Mouse (Mus musculus) stomach, embryonic 16.5 days (tissue): ENCODE data around the gene Dennd2c. TPM values are rescaled to one million over a fixed set of nuclear protein-coding genes. Genes with fewer than 3 reads are reported as not detected.
"Not testable (repeated sequence)": the region's sequence is repeated elsewhere in the genome, so short reads cannot be mapped to it uniquely, and the experiment has no call there.

ENCODE experiments used
- ATAC-seq: fragments of 200-750 bp; cut with Nextera tagmentation; 2 replicates; pipeline ENCODE4 v1.8.0; 2017; ENCODE audit warnings: moderate number of reproducible peaks, moderate TSS enrichment; ENCODE audit not compliant: insufficient read depth, low FRiP score
- H3K27ac ChIP-seq: fragments of 300-500 bp; sonication (generic); 2 replicates; pipeline ENCODE4 v1.5.1; 2014; ENCODE audit warnings: low read length
- H3K27me3 ChIP-seq: fragments of 300-500 bp; sonication (generic); 2 replicates; pipeline ENCODE4 v1.6.1; 2014; ENCODE audit warnings: low read length, control low read depth, mixed read lengths; ENCODE audit not compliant: control insufficient read depth, insufficient read depth
- H3K36me3 ChIP-seq: fragments of 300-500 bp; sonication (generic); 2 replicates; pipeline ENCODE4 v1.6.1; 2014; ENCODE audit warnings: low read length; ENCODE audit not compliant: control insufficient read depth, insufficient read depth
- H3K4me1 ChIP-seq: fragments of 300-500 bp; sonication (generic); 2 replicates; pipeline ENCODE4 v1.6.1; 2014; ENCODE audit warnings: low read length, control low read depth, mixed read lengths; ENCODE audit not compliant: control insufficient read depth, insufficient read depth
- H3K4me2 ChIP-seq: fragments of 300-500 bp; sonication (generic); 2 replicates; pipeline ENCODE4 v1.6.1; 2014; ENCODE audit warnings: low read depth, low read length, mixed read lengths
- H3K4me3 ChIP-seq: fragments of 300-500 bp; sonication (generic); replicated peaks from 2 replicates; pipeline ENCODE4 v1.5.1; 2014; ENCODE audit warnings: mild to moderate bottlenecking, low read length
- H3K9ac ChIP-seq: fragments of 300-500 bp; sonication (generic); 2 replicates; pipeline ENCODE4 v1.6.1; 2014; ENCODE audit warnings: low read length
- H3K9me3 ChIP-seq: fragments of 300-500 bp; sonication (generic); replicated peaks from 2 replicates; pipeline ENCODE4 v1.6.1; 2016; ENCODE audit warnings: low read length, control low read depth; ENCODE audit not compliant: control insufficient read depth
- WGBS: fragments of 180-500 bp; shearing (Covaris S2); extraction: QIAGEN DNeasy Blood & Tissue Kit; methylation state at CpG from one replicate; pipeline ENCODE4 v1.1.7; 2014; 5-methylcytosine and 5-hydroxymethylcytosine counted together
- polyA plus RNA-seq: library from polyadenylated mRNA; unstranded; fragments of >200 nt; fragmentation: Nextera tagmentation; extraction: Ambion mirVana; gene quantifications from 2 replicates; pipeline ENCODE4 v1.2.1, GENCODE M21; 2015

Dennd2c gene
- polyA plus RNA-seq, 1 experiment from 2014 or later = 9.9 TPM

- H3K4me3 ChIP-seq = no peak overlapping the region
- H3K27me3 ChIP-seq = no peaks in the 10 kb centered on the region
- H3K36me3 ChIP-seq = no peaks in the 10 kb centered on the region
- no peaks in the 10 kb centered on the region for H3K9me3 ChIP-seq
- ATAC-seq = no peak
- WGBS = 46% methylated on average over 4 of the region's 4 CpGs
- 0 out of 2 replicates have a peak overlapping the region, but pooled peaks have one; percentile 12 for H3K27ac ChIP-seq
- H3K4me2 ChIP-seq = no peak overlapping the region
- peaks cover 26% of the 10 kb centered on the region for H3K4me1 ChIP-seq
- H3K9ac ChIP-seq = no peak overlapping the region
Measured at GRCm38 (mm10) chr3:103128251-103128650, 25.8 kb downstream of the Dennd2c start.

GRCm38 (mm10) chr3:103129367-103130159, 27.2 kb downstream of the Dennd2c start:
- H3K9me3 ChIP-seq = no peaks in the 10 kb centered on the region
- ATAC-seq = peak; percentile 81
- H3K4me3 ChIP-seq = no peak overlapping the region
- H3K27ac ChIP-seq = peak overlapping the region; percentile 73; the same call in 1 of the 2 replicates
- H3K4me1 ChIP-seq = peaks cover 26% of the 10 kb centered on the region
- H3K27me3 ChIP-seq = no peaks in the 10 kb centered on the region
- no peak overlapping the region for H3K9ac ChIP-seq
- 69% methylated on average over 8 of the region's 8 CpGs for WGBS
- H3K4me2 ChIP-seq = 0 out of 2 replicates have a peak overlapping the region, but pooled peaks have one; percentile 9
- no peaks in the 10 kb centered on the region for H3K36me3 ChIP-seq

- 0 out of 2 replicates have a peak overlapping the region, but pooled peaks have one; percentile 9 for H3K4me2 ChIP-seq
Measured at GRCm38 (mm10) chr3:103130236-103130751, 27.9 kb downstream of the Dennd2c start.

GRCm38 (mm10) chr3:103133098-103133497, 30.7 kb downstream of the Dennd2c start:
- H3K36me3 ChIP-seq = no peaks in the 10 kb centered on the region
- H3K27me3 ChIP-seq = no peaks in the 10 kb centered on the region
- no peak for ATAC-seq
- no peak overlapping the region for H3K4me2 ChIP-seq
- H3K9ac ChIP-seq = no peak overlapping the region
- H3K27ac ChIP-seq = no peak overlapping the region
- WGBS = 89% methylated on average over 10 of the region's 10 CpGs
- H3K4me1 ChIP-seq = peaks cover 20% of the 10 kb centered on the region
- no peak overlapping the region for H3K4me3 ChIP-seq
- no peaks in the 10 kb centered on the region for H3K9me3 ChIP-seq

More at GRCm38 (mm10) chr3:103130236-103130751, 27.9 kb downstream of the Dennd2c start:
- peaks cover 26% of the 10 kb centered on the region for H3K4me1 ChIP-seq
- H3K27ac ChIP-seq = peak overlapping the region; percentile 73
- H3K4me3 ChIP-seq = no peak overlapping the region
- peak; percentile 70 for ATAC-seq
- no peaks in the 10 kb centered on the region for H3K36me3 ChIP-seq
- no peaks in the 10 kb centered on the region for H3K27me3 ChIP-seq
- H3K9ac ChIP-seq = no peak overlapping the region
- no peaks in the 10 kb centered on the region for H3K9me3 ChIP-seq
- WGBS = 22% methylated on average over 6 of the region's 6 CpGs

GRCm38 (mm10) chr3:103136414-103137077, 34.1 kb downstream of the Dennd2c start:
- Histone ChIP-seq H3K9ac (no peak overlapping the region), H3K4me1 (peaks cover 5% of the 10 kb centered on the region; the same call in 1 of the 2 replicates), H3K4me3 (no peak overlapping the region), H3K4me2 (no peak overlapping the region), H3K27ac (no peak overlapping the region), H3K36me3 (no peaks in the 10 kb centered on the region), H3K27me3 (no peaks in the 10 kb centered on the region), H3K9me3 (no peaks in the 10 kb centered on the region)
- WGBS = 76% methylated on average over 4 of the region's 4 CpGs
- no peak for ATAC-seq

GRCm38 (mm10) chr3:103139047-103139446, 36.6 kb downstream of the Dennd2c start:
- H3K27me3 ChIP-seq = no peaks in the 10 kb centered on the region
- 0 out of 2 replicates have a peak overlapping the region, but pooled peaks have one; percentile 34 for H3K9ac ChIP-seq
- no peaks in the 10 kb centered on the region for H3K36me3 ChIP-seq
- peak overlapping the region; percentile 28; the same call in 1 of the 2 replicates for H3K4me2 ChIP-seq
- peak; percentile 68; the same call in 1 of the 2 replicates for ATAC-seq
- H3K27ac ChIP-seq = peak overlapping the region; percentile 86
- H3K9me3 ChIP-seq = no peaks in the 10 kb centered on the region
- WGBS = 43% methylated on average over 8 of the region's 8 CpGs
- peaks cover 5% of the 10 kb centered on the region; the same call in 1 of the 2 replicates for H3K4me1 ChIP-seq
- H3K4me3 ChIP-seq = no peak overlapping the region

- H3K9me3 ChIP-seq, H3K27me3 ChIP-seq, H3K4me1 ChIP-seq, H3K9ac ChIP-seq, H3K4me3 ChIP-seq, H3K36me3 ChIP-seq: not testable (repeated sequence)
- ATAC-seq = peak; percentile 66
- Histone ChIP-seq H3K4me2 (peak overlapping the region; percentile 28), H3K27ac (peak overlapping the region; percentile 86)
- WGBS = 50% methylated on average over 11 of the region's 11 CpGs
Measured at GRCm38 (mm10) chr3:103140095-103140838, 37.9 kb downstream of the Dennd2c start.

- Histone ChIP-seq H3K9ac (no peak overlapping the region), H3K4me1 (peaks cover 5% of the 10 kb centered on the region; the same call in 1 of the 2 replicates), H3K27ac (no peak overlapping the region; the same call in 1 of the 2 replicates), H3K4me2 (no peak overlapping the region), H3K4me3 (no peak overlapping the region), H3K27me3 (no peaks in the 10 kb centered on the region), H3K9me3 (no peaks in the 10 kb centered on the region), H3K36me3 (no peaks in the 10 kb centered on the region)
- 84% methylated on average over 11 of the region's 11 CpGs for WGBS
- ATAC-seq = no peak
Measured at GRCm38 (mm10) chr3:103141287-103141686, 38.9 kb downstream of the Dennd2c start.
